8 mouse cellular contexts compared by ENCODE assay signal in the genomic region with DNA sequence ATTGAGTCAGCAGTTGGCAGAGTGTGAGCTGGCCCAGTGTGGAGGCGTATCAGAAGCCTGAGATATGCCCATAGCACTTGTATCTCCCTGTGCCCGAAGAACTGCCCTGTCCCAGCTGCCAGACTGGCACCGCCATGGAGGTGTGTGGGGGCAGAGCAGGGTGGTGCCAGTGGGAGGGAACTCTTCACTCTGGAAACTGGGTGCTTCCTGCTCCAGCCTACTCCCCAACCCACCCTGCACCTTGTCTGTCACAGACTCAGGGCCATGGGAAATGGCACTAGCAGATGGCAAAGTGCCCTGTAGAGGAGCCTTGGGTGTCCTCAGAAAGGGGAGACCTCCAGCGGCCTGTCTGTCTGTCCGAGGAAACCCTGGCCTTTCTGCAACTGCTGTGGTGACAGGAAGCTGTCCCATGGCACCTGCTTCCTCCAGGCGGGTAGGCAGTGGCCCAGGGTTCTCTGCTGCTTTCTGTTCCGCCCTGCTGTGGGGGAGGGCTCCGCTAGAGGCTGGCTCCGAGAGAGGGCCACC. TPM values are rescaled to one million over a fixed set of nuclear protein-coding genes. Genes with fewer than 3 reads are reported as not detected.
DNase-seq lines count a peak whose midpoint lies in the region; ATAC-seq and TF ChIP-seq lines count a peak whose summit lies in the region.

No protein-coding gene starts in this region.

- 54% methylated on average over 9 of the region's 9 CpGs for WGBS in kidney, adult 2 months
- 74% methylated on average over 8 of the region's 9 CpGs for WGBS in embryonic facial prominence, embryonic 14.5 days

- DNase-seq in kidney, adult 2 months = peak; percentile 60
- no peak for DNase-seq in kidney, adult 18-20 months
- no peak for DNase-seq in embryonic facial prominence, embryonic 14.5 days (ENCODE audit: low spot score)
- peak; percentile 60 for DNase-seq in kidney, postnatal 10 days
- peak; percentile 81 to 88 for DNase-seq in thymus, postnatal 36 days
- no peak for DNase-seq in embryo, embryonic 10.5 days (ENCODE audit: low spot score)
- no peak for DNase-seq in urinary bladder, adult 2 months (ENCODE audit: low spot score)

- no peaks in the 10 kb centered on the region for H3K36me3 ChIP-seq in kidney, adult 2 months (ENCODE audit: control insufficient read depth, insufficient read depth, low read length)
- H3K36me3 ChIP-seq in embryonic facial prominence, embryonic 14.5 days (ENCODE audit: control insufficient read depth, insufficient read depth, low read length) = no peaks in the 10 kb centered on the region

- H3K9me3 ChIP-seq in embryonic facial prominence, embryonic 14.5 days (ENCODE audit: control insufficient read depth, low read length) = no peaks in the 10 kb centered on the region

- peaks cover 24% of the 10 kb centered on the region for H3K4me1 ChIP-seq in kidney, adult 2 months (ENCODE audit: control insufficient read depth, insufficient read depth, low read length)
- peaks cover 11% of the 10 kb centered on the region; the same call in 1 of the 2 replicates for H3K4me1 ChIP-seq in embryonic facial prominence, embryonic 14.5 days (ENCODE audit: control insufficient read depth, insufficient read depth, low read length)

- H3K27me3 ChIP-seq in kidney, adult 2 months (replicated peaks; ENCODE audit: control insufficient read depth, insufficient read depth, low read length) = no peaks in the 10 kb centered on the region
- no peaks in the 10 kb centered on the region for H3K27me3 ChIP-seq in embryonic facial prominence, embryonic 14.5 days (replicated peaks; ENCODE audit: control insufficient read depth, insufficient read depth, low read length)

- H3K9ac ChIP-seq in embryonic facial prominence, embryonic 14.5 days (ENCODE audit: low read depth, low read length) = no peak overlapping the region

- H3K4me3 ChIP-seq in kidney, adult 2 months (ENCODE audit: insufficient read depth, low read depth, low read length) = no peak overlapping the region
- H3K4me3 ChIP-seq in embryonic facial prominence, embryonic 14.5 days (ENCODE audit: low read depth, low read length) = no peak overlapping the region

- no peak for TF ChIP-seq CTCF in kidney, adult 2 months (conservative IDR thresholded peaks at IDR 0.05; ENCODE audit: insufficient read depth, insufficient read length, low read depth, low read length)

- peak overlapping the region; percentile 59 for H3K27ac ChIP-seq in kidney, adult 2 months (ENCODE audit: insufficient read depth, low read depth, low read length)
- H3K27ac ChIP-seq in embryonic facial prominence, embryonic 14.5 days (replicated peaks; ENCODE audit: low read depth, low read length) = no peak overlapping the region

- ATAC-seq in embryonic facial prominence, embryonic 14.5 days (ENCODE audit: low read depth) = no peak
- peak; percentile 81 for ATAC-seq in megakaryocyte progenitor cell, adult 5-6 weeks (replicated peaks; ENCODE audit: poor library complexity)

- TF ChIP-seq POLR2A in kidney, adult 2 months (IDR thresholded peaks at IDR 0.05; ENCODE audit: low read depth, low read length) = no peak

- peak overlapping the region; percentile 4; the same call in 1 of the 2 replicates for H3K4me2 ChIP-seq in embryonic facial prominence, embryonic 14.5 days (ENCODE audit: low read depth, low read length)

RNA-seq across cellular contexts. Expression of gene Gm10277, which starts 14.9 kb away (rescaled TPM):
- polyA plus RNA-seq in kidney, adult 2 months (2012; rRNA removed) = 0.04 TPM in 1 of 2 replicates, not detected in the other
- polyA plus RNA-seq in embryonic facial prominence, embryonic 14.5 days (2014; fragmentation: Nextera tagmentation; extraction: Ambion mirVana) = 0.26 and 0.46 TPM in 2 replicates
- total RNA-seq in megakaryocyte progenitor cell, adult 5-6 weeks (2015) = not detected in 2 replicates
- total RNA-seq in megakaryocyte progenitor cell, adult 5-6 weeks (2017) = not detected in 2 replicates
- not detected in 2 replicates for polyA plus RNA-seq in urinary bladder, adult 2 months (2012; rRNA removed)

RNA-seq across cellular contexts. Expression of gene Myo18a, which starts 39.4 kb away (rescaled TPM):
- polyA plus RNA-seq in kidney, adult 2 months (2012; rRNA removed) = 92.0 and 93.1 TPM in 2 replicates
- 39.8 and 44.1 TPM in 2 replicates for polyA plus RNA-seq in embryonic facial prominence, embryonic 14.5 days (2014; fragmentation: Nextera tagmentation; extraction: Ambion mirVana)
- 23.1 and 25.1 TPM in 2 replicates for total RNA-seq in megakaryocyte progenitor cell, adult 5-6 weeks (2015)
- total RNA-seq in megakaryocyte progenitor cell, adult 5-6 weeks (2017) = 71.4 and 99.8 TPM in 2 replicates
- polyA plus RNA-seq in urinary bladder, adult 2 months (2012; rRNA removed) = 24.1 and 33.8 TPM in 2 replicates

Comparison
In these comparisons a context has a peak if more than half of its experiments do, and no peak if none do; other contexts are left out.
1. DNase-seq: peak in kidney, adult 2 months (single experiment), kidney, postnatal 10 days (single experiment) and thymus, postnatal 36 days (2 of 2); none in kidney, adult 18-20 months (single experiment), embryonic facial prominence, embryonic 14.5 days (single experiment), embryo, embryonic 10.5 days (single experiment) and urinary bladder, adult 2 months (single experiment).